Mouse (Mus musculus) layer of hippocampus, adult 9-10 months (tissue): ENCODE data around the gene Dmd.

ENCODE experiments used
- DNase-seq: peaks from one replicate; pipeline ENCODE4 v3.0.0; 2022; ENCODE audit warnings: low spot score

The Dmd gene

GRCm38 (mm10) chrX:85049593-85049992 is 2100.9 kb downstream of the Dmd start:
- no peak for DNase-seq

DNA sequence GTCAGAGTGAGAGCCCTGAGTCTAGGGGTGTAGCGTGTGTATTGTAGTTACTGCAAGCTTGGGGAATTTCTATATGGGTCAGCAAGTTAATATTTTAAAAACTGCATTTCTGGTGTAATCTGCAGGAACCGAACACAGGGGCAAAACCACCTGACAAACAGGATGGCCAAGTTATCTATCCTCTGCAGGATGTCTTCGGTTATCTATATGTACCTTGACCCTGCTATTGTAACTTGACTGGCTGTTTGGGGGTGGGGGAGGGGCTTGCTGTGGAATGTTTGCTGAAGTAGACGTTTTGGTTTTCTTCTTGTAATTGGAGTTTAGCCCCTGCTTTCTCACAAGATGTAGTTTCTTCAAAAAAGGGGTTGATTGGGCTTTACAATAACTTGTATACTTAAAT is 2124.9 kb downstream of the Dmd start:
- DNase-seq, result no peak

GRCm38 (mm10) chrX:85076845-85077244 is 2128.2 kb downstream of the Dmd start:
- no peak for DNase-seq

GRCm38 (mm10) chrX:85077605-85078004 is 2128.9 kb downstream of the Dmd start:
- DNase-seq, result no peak

- no peak for DNase-seq
Measured at GRCm38 (mm10) chrX:85079174-85079573, 2130.5 kb downstream of the Dmd start.

GRCm38 (mm10) chrX:85084237-85085153 is 2135.8 kb downstream of the Dmd start:
- DNase-seq, result no peak

- DNase-seq, result no peak
Measured at GRCm38 (mm10) chrX:85089506-85089905, 2140.8 kb downstream of the Dmd start.

DNA sequence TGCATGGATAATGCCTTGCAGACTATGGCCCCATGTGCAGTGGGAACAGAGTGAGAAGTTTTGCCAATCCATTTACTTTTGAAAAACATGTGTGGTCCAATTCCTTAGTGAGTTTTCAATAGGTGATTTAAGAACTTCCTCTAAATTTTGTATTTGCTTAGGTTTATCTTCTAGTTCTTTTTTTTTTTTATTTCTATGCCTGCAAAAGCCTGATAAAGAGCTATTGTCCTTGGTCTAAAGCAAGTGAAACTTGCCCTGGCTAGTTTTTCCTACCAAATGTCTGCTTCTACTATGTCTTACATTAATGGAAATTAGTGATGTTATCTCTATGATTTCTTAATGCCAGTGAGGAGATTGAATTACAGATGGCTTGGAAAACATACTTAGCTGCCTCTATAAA is 2144.7 kb downstream of the Dmd start:
- DNase-seq, result no peak

GRCm38 (mm10) chrX:85098691-85099090 is 2150.0 kb downstream of the Dmd start:
- DNase-seq, result no peak

GRCm38 (mm10) chrX:85112418-85112817 is 2163.7 kb downstream of the Dmd start:
- DNase-seq, result no peak

GRCm38 (mm10) chrX:85132706-85133105 is 2184.0 kb downstream of the Dmd start:
- DNase-seq, result no peak

DNA sequence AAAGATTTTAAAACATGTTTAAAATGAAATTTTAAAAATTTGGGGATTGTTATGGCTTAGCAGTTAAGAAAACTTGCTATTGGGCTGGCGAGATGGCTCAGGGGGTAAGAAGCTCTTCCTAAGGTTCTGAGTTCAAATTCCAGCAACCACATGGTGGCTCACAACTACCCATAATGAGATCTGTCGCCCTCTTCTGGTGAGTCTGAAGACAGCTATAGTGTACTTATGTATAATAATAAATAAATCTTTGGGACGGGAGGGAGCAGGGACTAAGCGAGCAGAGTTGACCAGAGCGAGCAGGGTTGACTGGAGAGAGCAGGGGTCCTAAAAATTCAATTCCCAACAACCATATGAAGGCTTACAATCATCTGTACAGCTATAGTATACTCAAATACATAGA is 2188.6 kb downstream of the Dmd start:
- DNase-seq, result no peak

GRCm38 (mm10) chrX:85171264-85171663 is 2222.6 kb downstream of the Dmd start:
- DNase-seq, result no peak

DNA sequence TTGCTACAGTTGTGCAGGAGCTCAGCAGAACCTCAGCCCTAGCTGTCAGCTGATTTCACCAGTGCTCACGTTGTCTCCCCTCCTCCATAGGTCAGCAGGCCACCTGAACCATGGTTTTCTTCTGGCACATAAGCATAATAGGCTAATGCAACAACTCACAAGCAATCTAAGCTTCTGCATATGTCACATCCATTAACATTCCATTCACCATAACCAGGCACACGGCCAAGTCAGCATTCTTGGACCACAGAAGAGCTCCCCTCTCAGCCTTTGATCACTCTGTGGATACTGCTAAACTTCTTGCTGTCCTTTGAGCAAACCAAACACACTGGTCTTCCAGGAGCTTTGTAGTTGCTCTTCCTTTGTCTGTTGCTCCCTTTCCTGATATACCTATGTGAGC is 2238.9 kb downstream of the Dmd start:
- no peak for DNase-seq

DNA sequence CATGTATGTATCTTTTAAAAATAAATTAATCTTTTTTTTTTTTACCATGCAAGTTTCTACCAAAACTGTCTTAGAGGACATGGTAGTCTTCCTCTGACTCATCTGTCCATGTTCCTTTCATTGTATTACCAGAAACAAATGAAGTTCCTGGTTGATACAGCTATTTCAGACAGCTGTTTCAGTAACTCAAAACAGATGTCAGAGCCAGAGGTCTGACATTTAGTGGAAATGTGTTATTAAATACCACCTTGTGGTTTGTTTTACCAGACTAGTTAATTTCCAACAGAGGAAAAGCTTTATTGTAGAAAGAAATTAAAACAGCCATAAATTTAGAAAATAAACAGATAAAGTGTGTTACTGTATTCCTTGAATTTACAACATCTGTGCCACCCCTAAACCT is 2245.2 kb downstream of the Dmd start:
- DNase-seq, result no peak

DNA sequence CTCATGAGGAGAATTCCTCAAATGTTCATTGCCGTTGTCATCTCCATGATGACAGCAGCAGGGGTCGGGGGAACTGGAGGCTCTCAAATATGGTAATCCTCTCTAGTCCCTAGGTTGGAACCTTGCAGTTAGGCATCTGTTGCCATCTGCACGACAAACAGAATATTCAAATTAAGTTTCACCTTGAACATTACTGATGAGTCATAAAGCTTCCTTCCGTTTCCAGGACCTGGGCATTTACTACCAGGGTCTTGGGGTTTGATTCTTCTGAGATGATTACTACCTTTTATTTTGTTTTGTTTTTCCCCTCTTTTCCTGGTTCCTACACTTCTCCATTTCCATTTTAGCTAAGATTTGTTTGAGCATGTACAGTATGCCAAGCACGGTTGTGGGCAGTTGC is 2249.0 kb downstream of the Dmd start:
- no peak for DNase-seq

GRCm38 (mm10) chrX:85199398-85199797 is 2250.7 kb downstream of the Dmd start:
- DNase-seq, result peak; percentile 11

DNA sequence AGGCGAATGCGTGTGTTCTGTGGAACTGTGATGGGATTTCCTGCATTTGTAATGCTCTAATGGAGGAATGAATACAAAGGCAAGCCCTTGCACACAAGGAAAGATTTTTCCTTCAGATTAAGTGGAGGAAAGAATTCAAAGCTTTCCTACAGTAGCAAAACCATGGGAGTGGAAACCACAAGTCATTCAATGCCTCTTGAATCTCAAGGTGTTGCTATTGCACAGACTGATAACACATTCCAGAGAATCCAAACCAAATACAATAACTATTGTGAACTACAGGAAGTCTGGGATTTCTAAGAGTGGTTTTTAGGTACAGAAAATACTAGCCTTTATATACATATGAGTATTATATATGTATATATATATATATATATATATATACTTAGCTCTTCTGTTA is 2258.3 kb downstream of the Dmd start:
- no peak for DNase-seq

GRCm38 (mm10) chrX:85226883-85227282 is 2278.2 kb downstream of the Dmd start:
- no peak for DNase-seq

DNA sequence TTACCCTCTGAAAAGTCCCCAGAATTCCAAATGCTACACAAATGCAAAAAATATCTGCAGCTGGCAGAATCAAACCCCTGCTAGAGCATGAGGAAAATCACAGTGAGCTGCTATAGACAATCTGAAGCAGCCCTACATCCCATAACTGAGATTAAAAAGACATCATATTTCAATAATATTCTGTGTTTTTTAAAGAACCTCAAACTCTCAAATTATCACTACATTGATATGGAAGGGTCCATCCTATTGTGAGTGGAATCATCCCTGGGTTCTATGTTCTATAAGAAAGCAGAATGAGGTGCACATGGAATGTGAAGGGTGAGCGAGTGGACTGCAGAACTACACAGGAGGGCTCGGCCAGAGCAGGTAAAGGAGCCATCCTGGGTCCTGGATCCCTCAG is 2300.7 kb downstream of the Dmd start, which contains the start of gene Fthl17a:
Fthl17a (plus strand) TSS at position 301 of the 400 bp plus-strand sequence.
- no peak for DNase-seq
